Mouse (Mus musculus) liver, postnatal 0 days (tissue): Measurements from ENCODE around the gene Rad23a. TPM values are rescaled to one million over a fixed set of nuclear protein-coding genes. Genes with fewer than 3 reads are reported as not detected.

Experiments
- ATAC-seq: fragments of 200-750 bp; cut with Nextera tagmentation; 2 replicates; pipeline ENCODE4 v1.8.0; 2017; ENCODE audit warnings: mild to moderate bottlenecking, moderate library complexity
- DNase-seq: peaks from one replicate; pipeline ENCODE4 v3.0.0-alpha.2; 2016
- H3K27ac ChIP-seq: fragments of 300-500 bp; sonication (generic); 2 replicates; pipeline ENCODE4 v1.5.1; 2014; ENCODE audit warnings: antibody characterized with exemption, moderate library complexity, mild to moderate bottlenecking, low read depth
- H3K27me3 ChIP-seq: fragments of 300-500 bp; sonication (generic); 2 replicates; pipeline ENCODE4 v1.6.1; 2014; ENCODE audit warnings: low read length, control low read depth, mixed read lengths; ENCODE audit not compliant: insufficient read depth
- H3K36me3 ChIP-seq: fragments of 300-500 bp; sonication (generic); replicated peaks from 2 replicates; pipeline ENCODE4 v1.6.1; 2014; ENCODE audit warnings: mild to moderate bottlenecking, control low read depth, low read length, moderate library complexity, mixed read lengths; ENCODE audit not compliant: insufficient read depth
- H3K4me1 ChIP-seq: fragments of 300-500 bp; sonication (generic); 2 replicates; pipeline ENCODE4 v1.6.1; 2014; ENCODE audit warnings: antibody characterized with exemption, mild to moderate bottlenecking, control low read depth; ENCODE audit not compliant: insufficient read depth
- H3K4me2 ChIP-seq: fragments of 300-500 bp; sonication (generic); 2 replicates; pipeline ENCODE4 v1.6.1; 2014; ENCODE audit warnings: low read depth, mild to moderate bottlenecking, low read length, moderate library complexity, mixed read lengths
- H3K4me3 ChIP-seq: fragments of 300-500 bp; sonication (generic); 2 replicates; pipeline ENCODE4 v1.5.1; 2014; ENCODE audit warnings: low read depth, low read length
- H3K9ac ChIP-seq: fragments of 300-500 bp; sonication (generic); replicated peaks from 2 replicates; pipeline ENCODE4 v1.6.1; 2014; ENCODE audit warnings: mild to moderate bottlenecking, moderate library complexity
- H3K9me3 ChIP-seq: fragments of 300-500 bp; sonication (generic); 2 replicates; pipeline ENCODE4 v1.6.1; 2016; ENCODE audit warnings: mild to moderate bottlenecking, control low read depth, low read length, mixed read lengths
- CTCF ChIP-seq: sonication (generic); IDR thresholded peaks from 2 replicates; pipeline ENCODE4 v1.5.1; 2016; ENCODE audit warnings: antibody characterized with exemption, low read depth
- EP300 ChIP-seq: IDR thresholded peaks from 2 replicates; pipeline ENCODE4 v1.6.1; 2016; ENCODE audit warnings: antibody characterized with exemption, low read depth, mild to moderate bottlenecking
- WGBS: fragments of 180-500 bp; shearing (Covaris S2); extraction: QIAGEN DNeasy Blood & Tissue Kit; methylation state at CpG from one replicate; pipeline ENCODE4 v1.1.7; 2014; ENCODE audit not compliant: insufficient replicate concordance; 5-methylcytosine and 5-hydroxymethylcytosine counted together
- microRNA-seq: library from miRNA; unstranded; fragments of <30 nt; microRNA quantifications from one replicate; pipeline ENCODE4, GENCODE M21; 2016
- polyA plus RNA-seq: library from polyadenylated mRNA; unstranded; fragments of >200 nt; fragmentation: Nextera tagmentation; extraction: Ambion mirVana; gene quantifications from 2 replicates; pipeline ENCODE4 v1.2.1, GENCODE M21; 2015

Gene Rad23a
- polyA plus RNA-seq, 1 experiment from 2014 or later: 164 TPM

DNA sequence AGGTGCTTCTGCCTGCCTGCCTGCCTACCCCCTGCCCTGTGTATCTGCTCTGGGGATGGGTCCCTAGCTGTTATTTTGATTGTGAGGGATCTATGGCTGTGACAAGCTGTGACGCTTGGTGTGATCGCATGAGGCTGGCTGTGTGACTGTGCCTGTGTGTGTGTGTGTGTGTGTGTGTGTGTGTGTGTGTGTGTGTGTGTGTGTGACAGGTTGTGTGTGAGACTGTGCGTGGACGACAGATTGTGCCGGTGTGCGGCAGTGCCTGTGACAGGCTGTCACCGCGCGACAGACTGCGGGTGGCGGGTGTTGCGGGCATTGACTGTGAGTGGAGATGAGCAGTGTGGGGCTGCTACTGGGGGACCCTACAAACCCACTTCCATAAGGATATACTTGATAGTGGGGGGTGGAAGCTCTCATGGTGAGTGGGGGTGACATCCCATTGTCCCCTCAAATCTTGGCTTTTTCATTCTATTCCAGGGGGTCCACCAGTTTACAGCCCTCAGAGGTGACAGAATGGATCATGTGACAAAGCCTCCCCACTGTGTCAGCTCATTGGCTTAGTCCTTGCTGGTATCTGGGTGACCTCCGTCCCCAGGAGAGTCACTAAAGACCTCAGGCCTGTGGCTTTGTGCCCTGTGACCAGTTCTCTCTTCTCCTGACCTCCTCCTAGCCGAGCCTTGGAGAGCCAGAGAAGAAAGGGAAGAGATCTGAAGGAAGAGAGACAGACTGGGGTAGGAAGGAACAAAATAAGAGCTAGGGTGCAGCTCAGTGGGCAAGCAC is 52.8 kb downstream of the Rad23a start:
- TF ChIP-seq CTCF (no peak), EP300 (no peak)
- H3K4me2 ChIP-seq: no peak overlapping the region
- no peak overlapping the region for H3K4me3 ChIP-seq
- H3K9ac ChIP-seq: no peak overlapping the region
- no peaks in the 10 kb centered on the region for H3K36me3 ChIP-seq
- peaks cover 57% of the 10 kb centered on the region for H3K27me3 ChIP-seq
- ATAC-seq: no peak
- 59% methylated on average over 14 of the region's 14 CpGs for WGBS
- no peaks in the 10 kb centered on the region for H3K9me3 ChIP-seq
- peaks cover 6% of the 10 kb centered on the region; the same call in 1 of the 2 replicates for H3K4me1 ChIP-seq
- no peak overlapping the region for H3K27ac ChIP-seq
- DNase-seq: no peak

DNA sequence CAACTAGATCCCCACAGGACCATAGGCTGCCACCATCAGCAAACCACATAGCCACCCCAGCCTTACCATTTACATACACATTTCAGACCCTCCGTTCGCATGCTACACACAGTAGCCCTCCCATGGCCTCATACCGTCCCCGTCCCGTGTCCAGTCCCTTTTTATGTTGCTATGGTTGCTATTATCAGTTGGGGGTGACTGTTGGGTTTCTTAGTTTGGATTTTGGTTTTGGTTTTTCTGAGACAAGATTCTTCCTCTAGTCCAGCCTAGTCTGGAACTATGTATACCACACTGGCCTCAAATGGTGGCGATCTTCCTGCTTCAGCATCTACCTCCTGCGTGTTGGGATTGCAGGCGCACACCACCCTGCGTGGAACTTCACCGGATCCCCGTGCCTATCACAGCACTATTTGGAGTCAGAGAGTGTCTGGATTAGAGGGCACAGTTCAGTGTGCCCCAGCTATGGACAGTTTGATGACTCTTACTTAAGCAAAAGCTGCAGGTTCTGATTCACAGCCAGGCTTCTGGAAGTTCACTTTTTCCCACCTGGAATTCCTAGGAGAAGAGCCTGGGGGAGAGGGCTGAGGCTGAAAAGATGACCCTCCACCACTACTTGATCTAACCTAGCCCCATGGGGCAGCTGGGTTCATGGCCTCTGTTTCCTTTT is 53.5 kb downstream of the Rad23a start:
- H3K27ac ChIP-seq: no peak overlapping the region
- 39% methylated on average over 11 of the region's 11 CpGs for WGBS
- peaks cover 65% of the 10 kb centered on the region for H3K27me3 ChIP-seq
- H3K4me1 ChIP-seq: peaks cover 6% of the 10 kb centered on the region; the same call in 1 of the 2 replicates
- ATAC-seq (peak; percentile 13; the same call in 1 of the 2 replicates), DNase-seq (no peak)
- no peaks in the 10 kb centered on the region for H3K9me3 ChIP-seq
- H3K4me3 ChIP-seq: no peak overlapping the region
- no peaks in the 10 kb centered on the region for H3K36me3 ChIP-seq
- no peak overlapping the region for H3K4me2 ChIP-seq
- no peak overlapping the region for H3K9ac ChIP-seq
- TF ChIP-seq CTCF (no peak), EP300 (no peak)

DNA sequence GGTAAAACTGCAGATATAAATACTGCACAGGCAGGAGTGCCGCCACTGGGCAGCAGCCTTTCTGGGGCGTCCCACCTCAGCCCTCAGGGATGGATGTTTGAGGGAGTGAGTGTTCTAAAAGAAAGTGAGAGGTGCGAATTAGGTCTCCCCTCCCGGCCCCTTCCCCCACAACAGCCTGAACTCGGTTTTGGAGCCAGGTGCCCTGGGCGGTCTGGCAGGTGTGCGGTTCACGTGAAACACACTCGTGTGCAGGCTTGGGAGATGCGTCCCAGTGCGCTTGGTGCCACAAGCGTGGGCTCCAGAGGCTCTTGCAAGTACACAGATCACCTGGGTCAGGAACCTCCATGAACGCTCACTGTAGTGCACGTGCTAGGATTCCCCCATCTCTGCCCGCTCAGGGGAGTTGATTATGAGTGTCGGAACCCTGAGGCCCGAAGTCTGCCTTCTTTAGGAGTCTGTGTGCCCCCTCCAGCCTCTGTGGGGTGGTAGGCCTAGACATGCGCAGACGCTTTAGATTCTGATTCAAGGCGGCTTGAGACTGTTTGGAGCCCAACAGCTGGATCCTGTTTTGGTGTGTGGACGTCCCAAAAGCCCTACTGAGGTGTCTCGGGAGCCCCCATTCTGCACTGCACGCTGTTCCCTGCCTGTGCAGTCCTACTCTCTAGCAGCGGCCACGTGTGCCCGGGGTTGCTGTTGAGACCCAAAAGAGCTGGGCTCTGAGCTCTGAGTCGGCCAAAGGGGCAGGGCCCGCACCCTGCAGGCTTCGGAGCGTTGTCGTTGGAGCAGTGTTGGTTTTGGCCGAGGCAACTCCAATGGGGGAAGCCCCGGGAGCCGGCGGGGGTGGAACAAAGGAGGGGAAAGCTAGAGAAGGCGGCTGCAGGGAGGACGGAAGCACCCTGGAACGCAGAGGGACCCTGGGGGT is 54.4 kb downstream of the Rad23a start:
- DNase-seq (no peak), ATAC-seq (peak; percentile 55; the same call in 1 of the 2 replicates)
- TF ChIP-seq CTCF: no peak
- no peak for TF ChIP-seq EP300
- Histone ChIP-seq H3K4me2 (no peak overlapping the region), H3K27me3 (peaks cover 74% of the 10 kb centered on the region), H3K9me3 (no peaks in the 10 kb centered on the region), H3K27ac (no peak overlapping the region), H3K4me1 (peaks cover 6% of the 10 kb centered on the region; the same call in 1 of the 2 replicates), H3K4me3 (no peak overlapping the region), H3K9ac (no peak overlapping the region), H3K36me3 (no peaks in the 10 kb centered on the region)
- WGBS: 13% methylated on average over 38 of the region's 38 CpGs

DNA sequence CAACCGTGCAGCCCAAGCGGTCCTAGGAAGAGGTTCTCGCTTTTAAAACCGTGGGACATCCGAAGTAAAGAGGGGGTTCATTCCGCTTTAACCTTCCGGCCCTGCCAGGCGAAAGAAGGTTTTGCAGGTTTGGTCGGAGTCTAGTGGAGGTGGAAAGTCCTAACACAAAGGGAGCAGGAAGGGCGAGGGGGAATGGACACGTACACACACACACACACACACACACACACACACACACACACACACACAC is 55.0 kb downstream of the Rad23a start:
- no peak overlapping the region for H3K27ac ChIP-seq
- no peak overlapping the region for H3K9ac ChIP-seq
- ATAC-seq: no peak
- peaks cover 80% of the 10 kb centered on the region for H3K27me3 ChIP-seq
- H3K4me1 ChIP-seq: peaks cover 3% of the 10 kb centered on the region; the same call in 1 of the 2 replicates
- no peaks in the 10 kb centered on the region for H3K36me3 ChIP-seq
- WGBS: 10% methylated on average over 11 of the region's 11 CpGs
- TF ChIP-seq CTCF: no peak
- no peak for TF ChIP-seq EP300
- no peak overlapping the region for H3K4me3 ChIP-seq
- H3K9me3 ChIP-seq: no peaks in the 10 kb centered on the region
- DNase-seq: no peak
- no peak overlapping the region for H3K4me2 ChIP-seq

DNA sequence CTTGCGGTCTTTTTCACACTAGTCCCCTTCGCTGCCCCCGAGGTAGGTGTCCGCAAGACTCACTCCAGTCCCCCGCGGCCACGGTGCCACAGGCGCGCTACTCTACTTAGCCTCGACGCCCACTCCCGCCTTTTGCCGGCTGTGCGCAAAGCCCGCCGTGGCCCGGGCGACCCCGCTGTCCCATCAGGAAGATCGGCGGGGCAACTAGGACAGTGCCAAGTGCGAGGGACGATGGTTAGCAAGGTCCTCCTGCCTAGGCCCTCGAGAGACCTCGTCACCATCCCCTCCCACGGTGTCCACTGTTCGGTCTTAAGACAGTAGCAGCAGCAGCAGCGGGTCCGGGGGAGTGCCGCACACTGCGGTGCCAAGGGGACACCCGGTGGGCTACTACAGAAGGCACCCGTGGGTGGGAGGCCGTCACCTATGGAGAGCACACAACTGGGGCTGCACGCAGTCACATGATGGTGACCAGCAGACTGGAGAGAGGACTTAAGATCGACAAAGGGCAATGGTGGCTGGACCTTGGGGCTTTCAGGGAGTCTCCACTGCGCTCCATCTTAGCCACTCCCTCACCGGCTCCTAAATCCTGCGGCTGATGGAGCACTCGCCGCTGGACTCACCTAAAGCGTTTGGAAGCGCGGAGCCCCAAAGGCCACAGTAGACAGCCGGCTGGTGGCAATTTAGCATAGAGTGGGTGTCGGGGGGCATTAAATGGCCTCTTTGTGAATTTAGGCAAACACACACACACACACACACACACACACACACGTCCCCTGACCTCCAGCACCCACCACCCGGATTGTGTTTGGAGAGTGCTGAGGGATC is 55.6 kb downstream of the Rad23a start:
- no peak for TF ChIP-seq EP300
- no peak for TF ChIP-seq CTCF
- H3K27me3 ChIP-seq: peaks cover 84% of the 10 kb centered on the region
- H3K9me3 ChIP-seq: no peaks in the 10 kb centered on the region
- H3K36me3 ChIP-seq: no peaks in the 10 kb centered on the region
- DNase-seq: no peak
- H3K4me1 ChIP-seq: 0 out of 2 replicates have a peak, but pooled peaks cover 2% of the 10 kb centered on the region
- WGBS: 5% methylated on average over 48 of the region's 48 CpGs
- H3K9ac ChIP-seq: no peak overlapping the region
- ATAC-seq: no peak
- H3K27ac ChIP-seq: no peak overlapping the region
- H3K4me2 ChIP-seq: no peak overlapping the region
- 0 out of 2 replicates have a peak overlapping the region, but pooled peaks have one; percentile 10 for H3K4me3 ChIP-seq

Small RNA genes within 50 kb of the gene (microRNA-seq; reads per million reads assigned to microRNA genes)
- 2.0 reads per million for gene Mir7069

Other genes with a start within 250 kb of the Rad23a start
- gene Ier2, start 177.8 kb downstream of the Rad23a start, polyA plus RNA-seq: 32.3 and 32.9 TPM in 2 replicates
- gene Trmt1, start 154.4 kb downstream of the Rad23a start, polyA plus RNA-seq: 21.3 TPM in 2 replicates
- gene Nacc1, start 152.8 kb downstream of the Rad23a start, polyA plus RNA-seq: 3.3 and 3.6 TPM in 2 replicates
- gene Lyl1, start 139.2 kb downstream of the Rad23a start, polyA plus RNA-seq: 24.6 and 25.7 TPM in 2 replicates
- gene G430095P16Rik, start 117.7 kb downstream of the Rad23a start, polyA plus RNA-seq: 4.8 and 6.3 TPM in 2 replicates
- 4.7 and 5.4 TPM in 2 replicates for gene Nfix, start 40.3 kb downstream of the Rad23a start, polyA plus RNA-seq
- 2.4 and 2.5 TPM in 2 replicates for gene Dand5, start 17.8 kb downstream of the Rad23a start, polyA plus RNA-seq
- gene Gadd45gip1, start 9.1 kb downstream of the Rad23a start, polyA plus RNA-seq: 31.9 and 34.9 TPM in 2 replicates
- gene Calr, start 6.3 kb upstream of the Rad23a start, polyA plus RNA-seq: 331 and 375 TPM in 2 replicates
- gene Farsa, start 16.3 kb upstream of the Rad23a start, polyA plus RNA-seq: 30.3 and 33.6 TPM in 2 replicates
- gene Syce2, start 31.4 kb upstream of the Rad23a start, polyA plus RNA-seq: 30.6 and 31.2 TPM in 2 replicates
- gene Gcdh, start 53.3 kb upstream of the Rad23a start, polyA plus RNA-seq: 139 and 141 TPM in 2 replicates
- 133 and 149 TPM in 2 replicates for gene Klf1, start 61.3 kb upstream of the Rad23a start, polyA plus RNA-seq
- gene Dnase2a, start 67.9 kb upstream of the Rad23a start, polyA plus RNA-seq: 15.4 and 16.0 TPM in 2 replicates
- gene Mast1, start 96.7 kb upstream of the Rad23a start, polyA plus RNA-seq: 0.07 TPM in 1 of 2 replicates, not detected in the other
- gene Rtbdn, start 106.3 kb upstream of the Rad23a start, polyA plus RNA-seq: 0.09 TPM in 1 of 2 replicates, not detected in the other
- gene Gm49661, start 128.8 kb upstream of the Rad23a start, polyA plus RNA-seq: 0.89 TPM in 1 of 2 replicates, not detected in the other
- gene Prdx2, start 128.9 kb upstream of the Rad23a start, polyA plus RNA-seq: 780 and 831 TPM in 2 replicates
- gene Rnaseh2a, start 129.1 kb upstream of the Rad23a start, polyA plus RNA-seq: 67.1 and 70.8 TPM in 2 replicates
- gene Junb, start 138.1 kb upstream of the Rad23a start, polyA plus RNA-seq: 14.2 and 21.9 TPM in 2 replicates
- gene Hook2, start 149.9 kb upstream of the Rad23a start, polyA plus RNA-seq: 12.0 and 12.2 TPM in 2 replicates
- not detected in 2 replicates for gene Best2, start 173.9 kb upstream of the Rad23a start, polyA plus RNA-seq
- gene Asna1, start 184.6 kb upstream of the Rad23a start, polyA plus RNA-seq: 33.2 and 34.4 TPM in 2 replicates
- gene Trir, start 186.2 kb upstream of the Rad23a start, polyA plus RNA-seq: 63.0 and 73.6 TPM in 2 replicates
- 7.6 and 8.2 TPM in 2 replicates for gene Tnpo2, start 196.2 kb upstream of the Rad23a start, polyA plus RNA-seq
- gene Fbxw9, start 219.4 kb upstream of the Rad23a start, polyA plus RNA-seq: 14.4 and 14.9 TPM in 2 replicates
- not detected in 2 replicates for gene Gm5741, start 227.3 kb upstream of the Rad23a start, polyA plus RNA-seq
- 24.8 and 27.7 TPM in 2 replicates for gene Dhps, start 231.1 kb upstream of the Rad23a start, polyA plus RNA-seq
- gene Wdr83os, start 240.1 kb upstream of the Rad23a start, polyA plus RNA-seq: 63.5 and 66.8 TPM in 2 replicates
- 17.6 and 18.4 TPM in 2 replicates for gene Wdr83, start 240.6 kb upstream of the Rad23a start, polyA plus RNA-seq
- gene Man2b1, start 242.6 kb upstream of the Rad23a start, polyA plus RNA-seq: 42.6 and 44.6 TPM in 2 replicates